Mouse (Mus musculus): ENCODE measurements around the gene Tmtc1. TPM values are rescaled to one million over a fixed set of nuclear protein-coding genes. Genes with fewer than 3 reads are reported as not detected.

Gene Tmtc1
- polyA plus RNA-seq, 1 experiment from 2014 or later: 2.0 TPM

GRCm38 (mm10) chr6:148207522-148207921, 236.7 kb downstream of the Tmtc1 start:
- no peak overlapping the region for H3K4me3 ChIP-seq
- no peak for ATAC-seq (ENCODE audit: extremely low read depth, insufficient number of reproducible peaks, low FRiP score, low TSS enrichment)

GRCm38 (mm10) chr6:148205134-148205533, 239.1 kb downstream of the Tmtc1 start:
- Histone ChIP-seq H3K9ac (no peak overlapping the region), H3K27ac (replicated peaks) (no peak overlapping the region), H3K4me1 (peaks cover 14% of the 10 kb centered on the region), H3K27me3 (replicated peaks) (no peaks in the 10 kb centered on the region), H3K36me3 (peaks cover 45% of the 10 kb centered on the region), H3K4me2 (no peak overlapping the region), H3K9me3 (no peaks in the 10 kb centered on the region), H3K4me3 (no peak overlapping the region)
- ATAC-seq (ENCODE audit: extremely low read depth, insufficient number of reproducible peaks, low FRiP score, low TSS enrichment): no peak
- WGBS: 64% methylated on average over 1 of the region's 1 CpGs

More at GRCm38 (mm10) chr6:148207522-148207921, 236.7 kb downstream of the Tmtc1 start:
- WGBS: 29% methylated on average over 1 of the region's 1 CpGs
- H3K36me3 ChIP-seq: peaks cover 26% of the 10 kb centered on the region
- H3K9ac ChIP-seq: no peak overlapping the region; the same call in 1 of the 2 replicates
- H3K4me1 ChIP-seq: peaks cover 25% of the 10 kb centered on the region
- H3K9me3 ChIP-seq: no peaks in the 10 kb centered on the region
- H3K27me3 ChIP-seq (replicated peaks): no peaks in the 10 kb centered on the region
- H3K4me2 ChIP-seq: no peak overlapping the region
- H3K27ac ChIP-seq (replicated peaks): no peak overlapping the region

GRCm38 (mm10) chr6:148199729-148200128, 244.5 kb downstream of the Tmtc1 start:
- ATAC-seq (ENCODE audit: extremely low read depth, insufficient number of reproducible peaks, low FRiP score, low TSS enrichment): no peak
- no peak overlapping the region for H3K9ac ChIP-seq
- H3K4me3 ChIP-seq: no peak overlapping the region
- H3K27me3 ChIP-seq (replicated peaks): no peaks in the 10 kb centered on the region
- 90% methylated on average over 3 of the region's 3 CpGs for WGBS
- H3K36me3 ChIP-seq: peaks cover 80% of the 10 kb centered on the region
- no peaks in the 10 kb centered on the region for H3K9me3 ChIP-seq
- no peak overlapping the region for H3K27ac ChIP-seq (replicated peaks)
- no peaks in the 10 kb centered on the region for H3K4me1 ChIP-seq
- no peak overlapping the region for H3K4me2 ChIP-seq

GRCm38 (mm10) chr6:148199177-148199576, 245.0 kb downstream of the Tmtc1 start:
- H3K36me3 ChIP-seq: peaks cover 83% of the 10 kb centered on the region
- ATAC-seq (ENCODE audit: extremely low read depth, insufficient number of reproducible peaks, low FRiP score, low TSS enrichment): no peak
- no peak overlapping the region for H3K4me3 ChIP-seq
- 83% methylated on average over 2 of the region's 2 CpGs for WGBS
- H3K9me3 ChIP-seq: no peaks in the 10 kb centered on the region
- no peaks in the 10 kb centered on the region for H3K4me1 ChIP-seq
- H3K27ac ChIP-seq (replicated peaks): no peak overlapping the region
- H3K9ac ChIP-seq: no peak overlapping the region
- H3K4me2 ChIP-seq: no peak overlapping the region
- no peaks in the 10 kb centered on the region for H3K27me3 ChIP-seq (replicated peaks)

- peaks cover 84% of the 10 kb centered on the region for H3K36me3 ChIP-seq
- no peaks in the 10 kb centered on the region for H3K4me1 ChIP-seq
- H3K4me3 ChIP-seq: no peak overlapping the region
- H3K27ac ChIP-seq (replicated peaks): no peak overlapping the region
- WGBS: 81% methylated on average over 6 of the region's 6 CpGs
- no peak for ATAC-seq (ENCODE audit: extremely low read depth, insufficient number of reproducible peaks, low FRiP score, low TSS enrichment)
- H3K27me3 ChIP-seq (replicated peaks): no peaks in the 10 kb centered on the region
- H3K4me2 ChIP-seq: no peak overlapping the region
- no peaks in the 10 kb centered on the region for H3K9me3 ChIP-seq
- no peak overlapping the region for H3K9ac ChIP-seq
Observed at GRCm38 (mm10) chr6:148193972-148194701, 250.1 kb downstream of the Tmtc1 start.

- 78% methylated on average over 1 of the region's 1 CpGs for WGBS
- H3K4me3 ChIP-seq: no peak overlapping the region
- no peak overlapping the region for H3K4me2 ChIP-seq
- no peaks in the 10 kb centered on the region for H3K9me3 ChIP-seq
- ATAC-seq (ENCODE audit: extremely low read depth, insufficient number of reproducible peaks, low FRiP score, low TSS enrichment): no peak
- H3K4me1 ChIP-seq: no peaks in the 10 kb centered on the region
- no peaks in the 10 kb centered on the region for H3K27me3 ChIP-seq (replicated peaks)
- H3K36me3 ChIP-seq: peaks cover 95% of the 10 kb centered on the region
- no peak overlapping the region for H3K27ac ChIP-seq (replicated peaks)
- no peak overlapping the region for H3K9ac ChIP-seq
Observed at GRCm38 (mm10) chr6:148185694-148186093, 258.5 kb downstream of the Tmtc1 start.

Other genes starting within 250 kb of the Tmtc1 start
- 139 and 157 TPM in 2 replicates for gene Ergic2, start 232.0 kb downstream of the Tmtc1 start, polyA plus RNA-seq (2015; fragmentation: Nextera tagmentation; extraction: Ambion mirVana)